Mouse (Mus musculus) forelimb bud, embryonic 11.5 days (tissue): ENCODE data around the gene Nfat5.

Source experiments
- DNase-seq: peaks from one replicate; pipeline ENCODE4 v3.0.0-alpha.2; 2012; ENCODE audit warnings: low read depth, low spot score

Gene Nfat5

GRCm38 (mm10) chr8:107397665-107398064 lies 104.4 kb downstream of the Nfat5 start:
- peak; percentile 46 for DNase-seq

- no peak for DNase-seq
These were observed 106.2 kb downstream of the Nfat5 start for GRCm38 (mm10) chr8:107399495-107399894.

- DNase-seq, result no peak
These were observed 108.6 kb downstream of the Nfat5 start for GRCm38 (mm10) chr8:107401866-107402265.

GRCm38 (mm10) chr8:107403038-107403781 lies 109.9 kb downstream of the Nfat5 start, which contains the start of gene Nqo1:
Gene Nqo1 (minus strand): TSS chr8:107403206.
- DNase-seq, result peak; percentile 94

GRCm38 (mm10) chr8:107404057-107404456 lies 110.8 kb downstream of the Nfat5 start:
- DNase-seq, result no peak

GRCm38 (mm10) chr8:107405935-107406334 lies 112.7 kb downstream of the Nfat5 start:
- DNase-seq, result no peak

- peak; percentile 46 for DNase-seq
These were observed 118.1 kb downstream of the Nfat5 start for GRCm38 (mm10) chr8:107411391-107411790.

GRCm38 (mm10) chr8:107412552-107412951 lies 119.3 kb downstream of the Nfat5 start:
- DNase-seq, result no peak

GRCm38 (mm10) chr8:107413881-107414280 lies 120.6 kb downstream of the Nfat5 start:
- DNase-seq, result no peak

GRCm38 (mm10) chr8:107417001-107417400 lies 123.7 kb downstream of the Nfat5 start:
- no peak for DNase-seq

- no peak for DNase-seq
These were observed 130.9 kb downstream of the Nfat5 start for GRCm38 (mm10) chr8:107424176-107424575.

GRCm38 (mm10) chr8:107424597-107425229 lies 131.4 kb downstream of the Nfat5 start, which contains the start of gene Nob1:
Gene Nob1 (minus strand): TSS chr8:107425051.
- peak; percentile 98 for DNase-seq

- no peak for DNase-seq
These were observed 131.9 kb downstream of the Nfat5 start for GRCm38 (mm10) chr8:107425230-107425597.
